Mouse (Mus musculus): ENCODE measurements at regions not wholly inside any gene's neighbourhood (a gene's known extent, or its start where the extent isn't known, plus 50 kb on each side); places are given as distances from the start of the nearest gene placed in this dataset.

DNA sequence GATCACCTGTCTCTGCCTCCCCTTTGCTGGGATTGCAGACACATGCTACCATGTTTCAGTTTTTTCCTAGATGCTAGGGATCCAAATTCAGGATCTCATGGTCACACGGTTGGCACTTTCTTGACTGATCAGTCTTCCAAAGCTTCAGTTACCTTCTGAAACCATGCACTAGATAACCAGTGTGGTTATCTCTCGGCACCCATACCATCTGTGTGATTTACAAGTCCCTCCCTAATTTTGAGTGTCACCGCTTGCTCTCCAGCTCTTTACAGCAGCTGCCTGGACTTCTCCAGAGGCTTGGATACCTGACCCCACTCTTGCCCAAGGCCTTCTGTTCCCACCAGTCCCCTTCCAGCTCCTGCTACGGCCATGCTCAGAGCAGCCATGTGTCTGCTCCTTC, 130.6 kb upstream of the Nfe2l3 start:
- no peak for DNase-seq

DNA sequence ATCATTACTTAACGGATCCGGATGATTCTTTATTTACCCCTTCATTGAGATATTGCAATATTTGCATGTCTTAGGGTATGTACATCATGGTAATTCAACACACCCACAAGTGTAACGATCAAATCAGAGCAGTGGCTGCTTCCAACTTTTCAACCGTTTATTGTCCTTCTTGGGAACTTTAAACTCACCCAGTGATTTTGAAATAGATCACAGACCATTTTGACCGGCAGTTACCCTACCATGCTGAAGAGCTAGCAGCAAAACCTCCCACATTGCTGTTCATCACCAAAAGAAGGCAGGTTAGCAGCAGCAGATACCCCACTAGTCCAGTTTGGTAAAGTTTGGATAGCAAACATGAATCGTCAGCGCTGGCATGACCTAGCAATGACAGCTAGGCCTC, 130.2 kb upstream of the Nfe2l3 start:
- DNase-seq: no peak

DNA sequence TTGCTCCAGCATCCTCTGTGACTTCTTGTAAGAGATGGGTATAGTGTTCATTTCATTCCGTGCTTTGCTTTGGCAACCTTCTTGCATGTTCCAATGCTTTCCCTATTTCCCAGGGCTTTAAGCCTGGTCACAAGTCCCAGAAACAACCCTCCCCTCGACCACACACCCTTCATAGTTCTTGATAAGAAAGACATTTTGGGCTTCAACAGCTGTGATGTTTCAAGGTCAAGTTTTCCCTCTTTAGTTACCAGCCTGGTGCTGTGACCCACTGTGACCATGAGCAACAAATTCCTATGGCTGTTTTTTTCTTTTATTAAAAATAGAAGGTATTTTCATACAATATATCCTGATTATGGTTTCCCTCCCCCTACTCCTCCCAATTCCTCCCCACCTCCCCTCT, 114.1 kb upstream of the Nfe2l3 start:
- no peak for DNase-seq

DNA sequence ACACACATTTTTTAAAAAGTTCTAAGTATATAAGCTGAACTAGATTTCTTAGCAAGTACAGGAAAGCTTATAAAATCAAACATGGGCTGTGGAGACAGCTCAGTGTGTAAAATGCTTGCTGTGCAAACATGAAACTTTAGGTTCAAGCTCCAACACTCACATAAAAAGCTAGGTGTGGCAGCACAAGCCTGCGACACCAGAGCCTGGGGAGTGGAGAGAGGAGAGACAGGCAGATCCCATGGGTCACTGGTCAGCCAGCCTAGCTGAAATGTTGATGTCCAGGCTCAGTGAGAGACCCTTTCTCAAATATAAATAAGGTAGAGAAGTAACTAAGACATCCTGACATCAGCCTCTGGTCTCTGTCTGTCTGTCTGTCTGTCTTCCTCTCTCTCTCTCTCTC, 112.5 kb upstream of the Nfe2l3 start:
- no peak for DNase-seq

DNA sequence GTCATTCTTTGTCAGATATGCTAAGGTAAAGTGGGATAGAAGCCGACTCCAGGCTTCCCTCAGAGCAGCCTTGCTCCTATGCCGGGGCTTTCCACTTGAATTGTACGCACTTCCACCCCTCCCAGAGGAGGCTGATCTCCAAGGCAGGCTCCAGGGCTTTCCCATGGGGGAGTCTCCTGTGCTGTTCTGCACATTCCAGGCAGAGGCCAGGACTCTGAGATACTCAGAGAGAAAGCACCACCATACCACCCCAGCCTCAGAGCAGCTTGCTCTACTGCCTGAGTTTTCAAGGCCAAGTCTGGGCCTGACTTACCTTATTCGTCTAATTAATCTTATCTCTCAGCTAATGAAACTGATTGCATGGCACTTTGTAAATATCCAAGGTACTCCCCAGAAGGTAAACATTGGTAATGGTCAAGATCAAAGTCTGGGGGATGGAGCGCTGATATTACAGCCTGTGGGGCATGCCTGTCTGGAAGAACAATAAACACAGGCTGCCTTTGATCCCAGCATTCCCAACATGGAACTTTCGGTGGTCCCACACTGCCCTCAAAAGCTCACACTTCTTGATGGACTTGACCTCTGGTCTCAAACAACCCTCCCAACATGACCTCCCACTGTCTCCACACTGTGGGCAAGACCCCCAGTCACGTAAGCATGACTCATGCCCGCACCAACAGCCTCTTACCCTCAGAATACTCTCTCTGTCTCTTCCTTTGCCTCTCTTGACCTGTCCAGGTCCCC, 111.6 kb upstream of the Nfe2l3 start:
- DNase-seq: no peak

DNA sequence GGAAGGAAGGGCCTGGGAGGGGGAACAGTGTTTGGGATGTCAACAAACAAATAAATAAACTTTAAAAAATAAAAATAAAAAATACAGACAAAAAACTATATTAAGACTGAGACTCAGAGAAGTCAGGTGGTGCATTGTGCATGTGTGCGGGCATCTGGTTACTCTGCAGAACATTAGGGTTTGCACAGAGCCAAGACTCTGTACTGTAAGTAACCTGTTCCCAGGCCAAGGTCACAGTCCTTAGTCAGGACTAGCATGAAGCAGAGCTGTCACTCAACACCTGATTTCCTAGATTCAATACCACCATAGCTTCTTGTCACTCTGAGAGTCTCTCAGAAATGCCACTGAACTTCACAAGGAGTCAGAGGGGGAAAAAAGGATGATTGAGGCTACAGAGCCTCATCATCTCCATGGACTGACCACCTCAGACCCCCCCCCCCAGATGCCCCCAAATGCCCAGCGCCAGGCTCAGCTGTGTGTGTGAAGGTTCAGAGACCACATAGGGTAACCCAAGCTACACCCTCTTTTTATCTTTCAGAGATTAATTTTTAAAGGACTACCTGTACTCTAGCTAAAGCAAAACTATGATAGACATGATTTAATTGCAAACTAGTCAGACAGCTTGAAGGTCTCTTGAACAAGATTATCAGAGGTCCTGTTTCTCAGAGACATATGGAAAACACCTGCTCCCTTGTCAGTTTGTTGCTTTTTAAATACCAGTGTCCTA, 106.2 kb upstream of the Nfe2l3 start:
- DNase-seq: no peak

DNA sequence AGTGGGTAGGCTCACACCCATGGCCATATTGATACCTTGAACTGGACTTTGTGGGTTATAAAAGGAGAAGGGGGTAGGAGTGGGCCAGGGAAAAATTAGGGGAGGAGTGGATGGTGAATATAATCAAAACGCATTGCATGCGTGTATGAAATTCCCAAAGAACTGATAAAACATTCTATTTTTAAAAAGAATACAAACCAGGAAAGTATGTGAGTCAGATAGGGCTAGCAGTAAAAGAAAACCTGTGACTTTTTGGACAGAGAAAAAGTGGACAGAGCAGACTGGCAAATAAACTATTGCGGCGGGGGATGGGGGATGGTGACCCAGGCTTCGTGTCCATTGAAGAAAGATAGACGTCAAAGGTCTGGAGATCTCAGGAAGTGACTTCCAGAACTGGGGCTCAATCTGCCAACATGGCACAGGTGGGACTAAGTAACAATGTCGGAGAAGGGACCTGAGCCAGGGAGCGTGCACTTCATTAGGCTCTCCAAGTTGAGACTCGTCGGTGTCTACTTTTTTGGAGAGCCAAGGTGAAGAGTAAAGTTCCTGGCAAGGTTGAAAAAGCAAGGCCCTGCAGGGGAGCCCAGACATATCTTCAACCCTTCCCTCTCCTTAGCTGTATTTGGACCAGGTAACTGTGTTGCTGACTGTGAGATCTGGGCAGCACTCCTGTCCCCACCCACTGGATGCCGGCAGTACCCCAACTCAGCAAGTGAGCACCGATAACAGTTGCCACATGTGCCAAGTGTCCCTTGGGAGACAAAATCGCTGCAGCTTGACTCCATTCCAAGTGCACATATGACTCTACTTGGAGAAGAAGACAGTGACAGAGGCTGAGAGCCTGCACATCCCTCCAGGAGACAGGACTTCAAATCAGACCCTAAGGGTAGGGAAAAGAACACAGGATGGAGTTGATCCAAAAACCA, 103.1 kb upstream of the Nfe2l3 start:
- DNase-seq: no peak

DNA sequence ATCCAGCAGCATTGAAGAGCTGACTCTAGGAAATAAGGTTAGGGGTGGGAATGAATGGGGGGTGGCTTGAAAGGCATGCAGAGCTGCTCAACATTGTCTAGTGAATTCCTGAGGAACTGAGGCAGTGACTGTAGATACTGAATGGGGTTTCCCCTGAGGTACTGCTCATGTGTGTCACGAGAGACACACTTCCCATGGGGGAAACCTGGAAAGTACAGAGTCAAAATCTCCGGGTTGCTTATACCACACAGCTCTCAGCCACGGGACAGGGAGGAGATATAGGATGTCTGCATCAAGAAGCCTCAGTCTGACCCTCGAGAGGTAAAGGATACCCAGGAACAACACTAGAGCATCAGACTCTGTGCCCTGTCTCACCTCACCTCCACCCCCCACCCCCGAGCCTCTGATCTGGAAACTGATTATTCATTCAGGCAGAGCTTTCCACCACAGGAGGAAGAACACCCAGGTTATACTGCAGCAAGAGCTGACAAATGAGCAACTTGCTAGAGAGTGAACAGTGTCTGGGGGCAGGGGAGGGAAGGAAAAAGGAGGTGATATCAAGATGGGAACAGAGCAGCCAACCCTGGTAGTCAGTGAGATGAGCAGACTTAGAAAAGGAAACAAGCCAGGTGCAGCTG, 102.3 kb upstream of the Nfe2l3 start:
- DNase-seq: no peak

DNA sequence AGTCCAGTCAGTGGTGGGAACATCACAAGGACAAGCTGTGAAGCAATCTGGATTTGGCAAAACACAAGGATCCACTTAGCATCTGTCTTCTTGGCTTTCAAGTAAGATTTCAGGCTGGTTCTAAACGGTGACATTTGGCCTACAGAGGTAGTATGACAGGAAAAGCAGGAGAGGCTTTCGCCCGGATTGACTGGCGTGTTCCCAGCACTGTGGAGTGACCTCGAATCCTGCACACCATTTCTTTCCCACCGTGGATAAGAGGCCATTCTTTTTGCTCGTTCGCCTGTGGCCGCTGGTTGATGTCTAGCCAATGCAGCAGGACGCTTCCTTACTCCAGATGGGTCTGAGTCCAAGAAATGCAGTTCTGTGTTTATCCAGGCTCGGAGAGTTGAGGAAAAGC, 99.6 kb upstream of the Nfe2l3 start:
- no peak for DNase-seq

DNA sequence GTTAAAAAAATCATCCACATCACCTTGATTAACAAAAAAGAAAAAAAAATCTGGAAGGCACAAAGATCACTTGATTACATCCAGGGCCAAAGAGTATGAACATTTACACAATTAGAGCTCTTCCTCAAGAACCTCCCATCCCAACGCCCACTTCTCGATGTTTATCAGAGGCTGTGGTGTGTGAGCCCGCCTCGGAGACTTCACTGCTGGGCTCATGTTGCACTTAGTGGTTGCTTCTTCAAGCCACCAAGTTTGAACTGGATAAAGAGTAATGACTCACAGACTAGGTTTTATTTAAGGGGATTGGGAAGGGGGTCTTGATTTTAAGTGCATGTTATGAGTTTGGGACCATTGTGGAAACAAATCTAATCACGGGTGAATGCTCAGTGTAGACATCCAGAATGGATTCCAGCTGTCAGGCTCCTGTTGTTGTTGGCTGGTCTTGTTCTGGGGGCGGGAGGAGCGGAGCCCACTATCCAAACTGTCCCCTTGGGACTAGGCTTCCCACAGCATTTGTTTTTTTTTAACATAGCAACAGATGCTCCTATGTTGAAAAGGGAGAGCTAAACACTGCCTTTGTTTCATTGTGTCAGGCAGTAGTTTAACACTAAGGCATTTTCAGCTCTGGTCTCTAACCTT, 98.6 kb upstream of the Nfe2l3 start:
- no peak for DNase-seq

DNA sequence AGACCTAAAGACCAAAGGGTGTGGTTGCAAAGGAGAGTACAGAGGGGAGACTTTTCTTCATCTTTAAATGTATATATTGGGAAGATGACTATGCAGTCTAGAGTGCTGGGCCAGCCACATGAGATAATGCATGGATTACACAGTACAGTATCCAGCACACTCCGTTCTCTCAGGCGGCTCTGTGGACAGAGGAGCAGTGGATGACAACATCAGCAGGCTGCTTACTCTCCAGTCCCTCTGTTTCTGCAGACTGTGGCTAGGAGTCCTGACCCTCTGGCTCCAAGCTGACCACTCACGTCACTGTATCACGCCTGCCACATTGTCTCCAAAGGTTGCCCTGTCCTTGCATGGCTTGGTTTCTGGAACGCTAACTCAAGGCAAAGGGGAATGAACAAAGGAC, 97.2 kb upstream of the Nfe2l3 start:
- DNase-seq: no peak

DNA sequence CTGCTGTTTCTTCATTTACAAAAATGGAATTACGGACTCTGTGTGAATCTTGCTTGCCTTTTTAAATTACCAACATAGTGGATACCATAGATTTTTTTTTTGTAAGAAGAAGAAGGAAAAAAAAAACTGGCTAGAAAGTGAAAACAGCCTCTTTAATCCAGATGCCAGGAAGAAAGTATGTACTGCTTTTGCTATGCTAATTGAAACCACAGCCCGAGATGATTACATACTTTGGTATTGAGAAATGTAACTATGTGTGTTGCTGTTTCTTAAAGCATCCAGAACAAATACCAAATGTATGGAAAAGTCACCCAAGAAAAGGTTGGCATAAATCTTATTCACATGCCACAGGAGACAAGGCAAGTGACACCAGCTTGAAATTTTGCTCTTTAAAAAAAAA, 93.2 kb upstream of the Nfe2l3 start:
- DNase-seq: no peak

DNA sequence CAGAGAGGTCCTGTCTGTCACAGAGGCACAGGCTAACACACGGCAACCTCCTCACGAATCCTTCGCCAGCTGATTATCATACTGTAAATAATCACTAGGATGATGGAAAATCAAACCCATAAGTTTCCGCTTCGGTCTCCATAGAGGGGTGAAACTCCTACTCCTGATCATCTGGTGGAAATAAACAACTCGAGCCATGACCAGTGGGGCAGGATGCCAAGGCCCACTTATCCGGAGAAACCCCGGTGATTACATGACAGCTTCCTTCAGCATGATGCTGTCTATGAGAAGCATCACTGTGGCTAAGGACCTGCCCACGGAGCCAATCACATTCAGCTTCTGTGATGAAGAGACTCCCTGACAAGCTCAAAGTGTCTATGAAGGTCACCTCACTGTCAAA, 84.7 kb upstream of the Nfe2l3 start:
- no peak for DNase-seq

DNA sequence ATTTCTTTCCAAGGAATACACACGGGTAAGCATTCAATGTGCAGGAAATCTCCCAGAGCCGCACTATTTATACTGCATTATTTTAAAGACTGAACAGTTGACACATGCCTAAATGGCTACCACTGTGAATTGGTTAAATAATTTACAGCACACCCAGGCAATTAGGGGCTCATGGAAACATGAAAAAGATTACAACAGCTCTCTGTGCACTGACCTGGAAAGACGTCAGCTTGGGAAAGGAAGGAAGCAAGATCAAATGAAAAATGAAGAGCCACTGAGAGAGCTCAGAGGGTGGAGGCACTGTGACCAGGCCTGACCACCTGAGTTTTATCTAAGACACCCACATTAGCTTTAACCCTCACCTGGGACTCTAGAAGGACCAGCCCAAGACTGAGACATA, 82.7 kb upstream of the Nfe2l3 start:
- no peak for DNase-seq

DNA sequence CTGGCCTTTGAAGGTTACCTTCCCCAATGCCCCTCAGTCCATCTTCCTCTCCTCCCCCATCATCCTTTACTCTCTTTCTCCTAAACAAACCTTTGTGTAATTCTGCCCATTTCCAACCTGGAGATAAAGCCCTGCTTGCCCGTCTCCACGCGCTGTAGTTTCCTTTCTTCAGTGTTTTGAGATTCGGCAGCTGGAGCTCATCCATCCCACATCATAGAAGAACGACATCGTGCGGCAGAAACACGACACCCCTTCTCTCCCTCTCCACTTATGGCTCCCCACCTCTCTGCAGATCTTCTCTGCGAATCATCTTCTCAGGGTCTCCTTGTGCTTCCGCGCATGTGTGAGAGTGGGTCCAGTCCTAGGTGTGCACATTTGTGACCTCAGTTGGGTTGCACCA, 77.4 kb upstream of the Nfe2l3 start:
- no peak for DNase-seq

DNA sequence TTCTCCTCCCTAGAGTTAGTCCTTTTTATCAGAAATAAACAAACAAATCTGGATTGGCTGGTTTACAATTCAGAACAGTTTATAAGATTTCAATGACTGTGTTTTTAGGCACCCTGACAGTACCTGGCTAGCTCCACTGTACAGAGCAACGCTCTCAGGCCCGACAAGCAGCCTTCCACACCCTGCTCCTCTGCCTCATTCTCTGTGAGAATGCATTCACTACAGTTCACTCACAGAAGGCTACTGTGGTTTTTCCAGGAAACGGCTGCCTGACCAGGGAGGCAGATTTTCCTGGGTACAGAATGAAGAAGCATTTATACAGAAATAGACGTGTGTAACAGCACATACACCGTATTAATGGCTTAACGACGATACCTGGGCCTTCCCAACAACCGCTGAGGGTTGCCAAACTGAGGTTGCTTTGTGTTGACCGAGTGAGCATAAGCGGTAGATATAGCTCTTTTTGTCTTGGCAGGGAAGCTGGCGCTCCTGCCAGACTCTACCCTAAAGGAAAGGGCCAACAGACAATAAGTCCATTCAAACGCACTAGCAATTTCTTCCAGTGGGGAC, 70.8 kb upstream of the Nfe2l3 start:
- DNase-seq: no peak

DNA sequence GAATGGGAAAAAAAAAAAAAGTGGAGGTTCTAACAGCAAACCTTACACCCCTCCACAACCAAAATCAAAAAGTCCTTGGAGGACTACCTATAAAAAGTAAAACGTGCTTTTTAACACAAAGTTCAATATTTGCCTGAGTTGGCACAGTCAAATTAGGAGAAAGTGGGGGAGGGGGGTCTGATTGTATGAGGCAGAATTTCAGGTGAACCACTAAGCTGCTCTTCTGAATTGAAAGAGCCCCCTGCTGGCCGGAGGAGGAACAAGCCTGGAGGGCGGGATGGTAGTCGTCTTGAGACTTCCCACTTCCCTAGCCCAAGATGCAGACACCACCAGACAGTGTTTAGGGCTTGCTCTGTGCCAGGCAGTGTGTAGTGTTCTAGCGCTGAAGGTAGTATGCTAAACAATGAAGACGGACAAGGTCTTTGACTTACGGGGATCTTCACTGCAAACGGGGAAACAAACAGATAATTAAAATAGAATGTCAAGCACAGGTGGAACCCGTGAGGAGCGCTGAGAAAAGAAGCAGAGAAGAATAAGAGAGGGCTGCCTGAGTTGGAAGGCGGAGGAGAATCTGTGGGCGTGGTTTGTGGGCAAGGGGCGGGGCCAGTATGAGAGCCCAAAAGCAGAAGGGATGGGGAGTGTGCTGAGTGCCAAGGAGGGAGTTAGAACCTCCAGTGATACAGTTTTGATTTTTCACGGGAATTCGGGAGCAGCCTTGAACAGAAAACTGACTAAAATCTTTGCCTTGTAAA, 69.8 kb upstream of the Nfe2l3 start:
- DNase-seq: peak; percentile 44

DNA sequence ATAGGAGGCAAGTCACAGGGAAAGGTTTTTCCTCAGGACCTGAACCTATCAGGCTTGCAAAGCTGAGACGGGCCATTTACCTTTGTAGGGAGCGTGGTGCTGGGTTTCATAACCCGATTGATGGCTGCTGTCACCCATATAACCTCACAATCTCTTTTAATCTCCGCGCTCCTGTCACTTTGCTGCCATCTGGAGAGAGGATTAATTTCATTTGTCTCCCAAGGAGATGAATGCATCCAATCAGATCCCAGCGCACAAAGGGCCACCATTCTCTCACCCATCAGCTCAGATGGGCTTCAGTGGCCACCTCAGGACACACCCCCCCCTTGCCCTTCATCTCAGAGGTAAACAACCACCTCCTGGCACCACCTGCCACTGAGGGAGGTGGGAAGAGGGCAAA, 67.7 kb upstream of the Nfe2l3 start:
- no peak for DNase-seq

DNA sequence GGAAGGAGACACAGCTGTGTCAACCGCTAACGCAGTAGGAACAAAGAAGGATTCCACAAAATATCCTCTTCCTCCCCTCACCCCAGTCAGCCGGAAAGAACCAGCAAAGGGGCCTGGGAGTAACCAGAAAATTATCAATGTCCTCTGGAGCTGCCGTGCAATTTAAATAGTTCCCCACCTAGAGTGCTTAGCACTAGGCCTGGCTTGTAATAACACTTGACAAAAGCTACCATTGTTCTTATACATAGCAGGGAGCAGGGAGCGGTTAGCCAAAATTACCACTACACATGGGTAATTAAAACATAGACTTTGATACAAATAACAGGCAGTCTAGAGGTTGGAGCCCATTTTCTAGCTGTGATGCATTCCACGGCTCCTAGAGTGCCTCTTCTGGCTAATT, 62.7 kb upstream of the Nfe2l3 start:
- no peak for DNase-seq

DNA sequence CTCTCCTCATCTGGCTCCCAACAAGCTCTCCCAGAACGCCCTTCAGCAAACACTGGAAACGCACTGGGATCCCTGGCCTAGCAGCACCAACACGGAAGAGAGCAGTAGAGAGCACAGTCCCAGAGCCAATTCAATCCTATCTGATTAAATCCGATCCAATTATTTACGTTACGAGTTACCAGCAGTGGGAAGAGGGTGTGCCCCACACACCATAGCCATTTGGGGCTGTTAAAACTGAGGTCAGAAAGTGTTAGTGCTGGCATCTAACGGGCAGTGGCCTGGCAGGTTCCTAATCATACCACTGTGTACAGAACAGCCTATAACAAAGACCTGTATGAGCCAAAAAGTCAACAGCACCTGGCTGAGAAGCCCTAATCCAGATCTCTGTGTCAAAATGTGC, 60.1 kb upstream of the Nfe2l3 start:
- DNase-seq: no peak

DNA sequence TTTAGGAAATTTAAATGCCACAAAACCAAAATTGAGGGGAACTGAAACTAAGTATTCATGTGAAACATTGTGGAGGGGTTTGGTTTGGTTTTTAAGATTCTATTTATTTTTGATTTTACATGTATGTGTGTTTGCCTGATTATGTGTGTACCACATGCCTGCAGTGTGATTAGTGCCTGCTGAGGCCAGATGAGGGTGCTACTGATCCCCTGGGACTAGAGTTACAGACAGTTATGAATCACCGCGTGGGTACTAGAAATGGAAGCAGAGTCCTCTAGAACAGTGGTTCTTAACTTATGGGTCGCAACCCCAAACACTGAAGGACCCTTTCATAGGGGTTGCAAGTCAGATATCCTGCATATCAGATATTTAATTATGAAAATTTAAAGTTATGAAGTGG, 54.0 kb upstream of the Nfe2l3 start:
- DNase-seq: no peak

DNA sequence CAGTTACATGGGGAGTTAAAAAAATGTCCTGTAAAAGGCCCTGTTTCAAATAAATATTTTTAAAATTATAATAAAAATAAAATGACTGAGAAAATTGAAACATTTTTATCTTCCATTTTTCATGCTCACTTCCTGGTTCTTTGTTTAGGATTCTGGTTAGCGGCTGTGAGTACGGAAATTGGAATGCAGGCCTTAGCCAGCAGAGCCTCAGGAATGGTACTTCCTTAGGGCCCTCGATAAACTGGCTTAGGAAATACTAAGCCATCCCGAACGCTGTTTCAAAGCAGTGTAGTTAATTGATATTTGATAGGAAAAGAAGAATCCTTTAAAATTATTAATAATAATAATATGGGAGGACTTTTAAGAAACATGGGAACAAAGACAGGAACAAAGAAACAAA, 53.4 kb upstream of the Nfe2l3 start:
- no peak for DNase-seq

Measured in cerebellum, adult 11-12 months (tissue).